Mouse (Mus musculus) spleen, postnatal 36 days (tissue): ENCODE results near the gene Gm16485.

Experiments
- DNase-seq, 2 experiments: peaks; one replicate each; pipeline ENCODE4 v3.0.0; 2022; ENCODE audit warnings: low spot score in 2 of 2, mixed read lengths in 1 of 2

Gene Gm16485

DNA sequence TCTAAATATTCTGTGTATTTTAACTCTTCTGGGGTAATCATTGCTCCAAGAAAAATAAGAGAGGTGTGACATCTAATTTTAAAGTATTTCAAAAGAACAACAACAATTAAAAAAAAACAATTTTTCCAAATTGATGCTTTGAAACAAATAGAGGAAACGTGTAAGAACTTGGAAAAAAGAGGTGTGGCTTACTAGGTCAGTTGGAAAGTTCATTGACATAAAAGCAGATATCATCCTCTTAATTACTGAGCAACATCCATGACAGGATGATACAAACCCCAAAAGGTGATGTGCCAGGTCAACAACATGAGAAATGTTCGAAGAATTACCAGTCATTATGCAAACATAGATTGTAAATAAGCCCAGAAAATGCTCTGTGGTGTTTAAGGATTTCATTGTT is at the start of gene Gm16485:
TSS of gene Gm16485 (plus strand) at position 301 of the 400 bp plus-strand sequence.
- DNase-seq: no peak

DNA sequence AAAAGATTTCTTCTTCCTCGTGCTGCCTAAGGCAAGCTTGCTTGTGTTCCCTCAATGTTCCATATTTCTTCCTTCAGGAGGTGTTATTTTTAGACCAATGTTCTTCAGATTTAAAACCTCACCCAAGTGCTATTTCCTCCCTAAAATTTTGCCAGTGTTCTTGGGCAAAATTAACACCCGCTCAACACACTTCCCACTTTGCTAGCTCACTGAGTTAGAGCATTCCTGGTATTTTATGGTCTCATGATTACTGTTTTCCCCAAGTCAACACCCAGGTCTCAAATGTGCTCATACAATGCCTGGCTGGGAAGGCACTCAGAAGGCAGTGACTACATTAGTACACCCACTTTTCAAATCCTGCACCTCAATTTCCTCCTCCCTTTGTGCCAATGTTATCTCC is 44.0 kb upstream of the Gm16485 start:
- no peak for DNase-seq

DNA sequence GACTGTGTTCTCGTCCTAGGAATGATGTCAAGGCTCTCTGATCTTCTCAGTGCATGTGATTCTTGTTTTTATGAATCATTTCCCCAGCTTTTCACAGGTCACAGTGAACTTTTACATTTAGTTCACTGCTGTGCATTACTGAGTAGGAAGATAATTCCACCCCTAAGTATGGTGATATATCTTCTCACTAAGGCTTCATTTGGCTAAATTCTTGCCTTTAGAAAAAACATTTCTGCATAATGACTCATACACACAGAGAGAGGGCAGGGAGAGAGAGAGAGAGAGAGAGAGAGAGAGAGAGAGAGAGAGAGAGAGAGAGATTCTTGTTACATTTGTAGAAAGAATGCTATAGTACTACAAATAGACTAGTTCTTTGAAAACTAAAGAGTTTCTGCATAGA is 33.8 kb upstream of the Gm16485 start:
- no peak for DNase-seq

- DNase-seq: no peak
Observed at GRCm38 (mm10) chr9:8953306-8953705, 18.3 kb upstream of the Gm16485 start.

DNA sequence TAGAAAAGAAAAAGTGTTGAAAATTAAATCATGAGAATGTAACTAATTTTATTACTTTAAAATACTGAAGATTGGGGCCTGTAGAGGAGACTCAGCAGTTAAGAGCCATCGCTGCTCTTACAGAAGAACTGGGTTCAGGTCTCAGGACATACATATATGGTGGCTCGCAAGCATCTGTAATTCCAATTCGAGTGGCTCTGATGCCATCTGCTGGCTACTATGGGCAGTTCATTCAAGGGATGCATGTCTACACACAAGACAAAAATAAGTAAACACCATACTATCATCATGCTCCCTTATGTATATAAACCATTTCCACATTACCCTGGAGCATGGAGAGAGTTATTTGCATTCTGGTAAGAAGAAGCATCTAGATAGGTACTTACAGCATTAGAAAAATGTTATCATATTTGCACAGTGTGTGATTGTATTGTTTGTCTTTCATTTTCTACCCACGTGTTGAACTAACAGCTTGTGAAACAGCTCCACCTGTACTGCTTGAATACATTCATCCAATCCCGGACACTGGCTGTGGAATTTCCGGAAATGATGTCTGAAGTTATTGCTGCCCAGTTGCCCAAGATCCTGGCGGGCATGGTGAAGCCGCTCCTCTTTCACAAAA is 7.0 kb upstream of the Gm16485 start:
- no peak for DNase-seq

GRCm38 (mm10) chr9:8970240-8970639 is 1.4 kb upstream of the Gm16485 start:
- no peak for DNase-seq

DNA sequence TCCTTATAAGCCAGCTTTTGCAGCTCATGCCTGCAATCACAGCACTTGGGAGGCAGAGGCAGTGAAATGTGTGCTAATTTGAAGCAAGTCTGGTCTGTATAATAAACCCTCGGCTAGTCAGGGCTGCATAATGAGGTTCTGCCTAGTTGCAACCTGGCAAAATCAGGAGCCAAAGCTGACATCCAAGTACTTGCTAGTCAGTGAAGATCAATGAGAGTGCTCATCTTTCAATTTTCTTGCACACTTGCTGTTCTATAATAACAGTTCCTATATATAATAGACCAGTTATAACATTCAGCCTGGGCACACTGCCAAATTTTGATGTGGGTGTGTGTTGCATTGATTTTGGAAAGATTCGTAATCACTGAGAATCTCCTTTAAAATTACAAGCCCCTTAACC is 6.2 kb downstream of the Gm16485 start:
- no peak for DNase-seq

DNA sequence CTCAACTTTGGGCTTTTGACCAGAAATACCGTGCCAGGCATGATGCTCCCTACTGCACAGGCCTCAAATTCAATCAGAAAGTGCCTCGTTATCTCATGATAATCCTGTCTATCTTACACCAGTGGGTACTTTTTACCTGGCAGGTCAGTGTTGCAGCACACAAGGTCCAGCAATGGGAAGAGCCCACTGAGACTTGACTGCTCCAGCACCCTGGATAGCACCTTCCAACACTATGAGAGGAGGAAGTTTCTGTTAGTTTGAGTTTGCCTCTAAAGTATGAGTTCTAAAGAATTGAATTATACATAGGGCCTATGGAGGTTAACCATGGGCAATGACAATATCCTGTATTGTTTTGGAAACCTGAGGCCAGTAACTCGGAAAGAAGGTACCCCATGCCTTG is 10.7 kb downstream of the Gm16485 start:
- DNase-seq: no peak

- no peak for DNase-seq
Observed at GRCm38 (mm10) chr9:8996494-8996893, 24.9 kb downstream of the Gm16485 start.

- no peak for DNase-seq
Observed at GRCm38 (mm10) chr9:9001170-9001569, 29.6 kb downstream of the Gm16485 start.

GRCm38 (mm10) chr9:9015108-9015507 is 43.5 kb downstream of the Gm16485 start:
- DNase-seq: no peak
